Mouse (Mus musculus): ENCODE results near the gene Polr2l.

DNA sequence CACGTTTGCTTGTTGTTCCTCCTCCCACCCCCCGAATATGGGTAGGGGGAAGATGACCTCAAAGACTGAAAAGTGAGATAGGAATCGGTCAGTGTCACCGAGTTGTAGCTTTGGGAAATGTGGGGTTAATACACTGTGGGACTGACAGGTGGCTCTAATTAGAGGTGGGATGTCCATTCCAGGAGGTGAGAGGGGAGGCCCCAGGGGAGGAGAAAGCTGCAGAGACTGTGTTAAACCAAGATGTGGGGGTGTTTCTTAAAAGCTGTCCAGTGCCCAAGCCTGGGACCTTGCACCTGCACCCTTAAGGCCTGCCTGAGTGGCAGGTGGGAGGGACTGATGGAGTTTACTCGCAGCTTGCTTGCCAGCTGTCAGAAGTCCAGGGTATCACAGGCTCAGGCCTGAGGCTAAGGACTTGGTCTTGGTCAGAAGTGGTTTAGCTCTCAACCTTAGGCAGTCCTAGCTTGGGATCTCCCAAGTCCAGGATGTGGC lies 12.6 kb downstream of the Polr2l start:
- no peak for TF ChIP-seq CTCF (IDR thresholded peaks at IDR 0.05; ENCODE audit: low read depth)
- no peak for TF ChIP-seq EP300 (IDR thresholded peaks at IDR 0.05; ENCODE audit: low read depth)
